Mouse (Mus musculus) ovary, adult 2 months (tissue): ENCODE data around the gene Tshb. TPM values are rescaled to one million over a fixed set of nuclear protein-coding genes. Genes with fewer than 3 reads are reported as not detected.

Experiments
- polyA plus RNA-seq: library from polyadenylated mRNA; depleted of rRNA; stranded (reverse); fragments of >200 nt; gene quantifications from 2 replicates; pipeline ENCODE4 v1.2.3, GENCODE M21; 2012; rRNA removed

The Tshb gene
- polyA plus RNA-seq: not detected in 2 replicates

GRCm38 (mm10) chr3:102782618-102783017 is at the start of gene Tshb:
Tshb (minus strand) TSS chr3:102782718.

GRCm38 (mm10) chr3:102734313-102735030 is 48.0 kb downstream of the Tshb start, which contains the start of gene Tspan2:
Tspan2 (plus strand) TSS chr3:102734529.

Other genes with a start within 250 kb of the Tshb start
- gene Tspan2, start 48.2 kb downstream of the Tshb start, polyA plus RNA-seq: 2.7 and 4.1 TPM in 2 replicates
- gene Sycp1, start 153.4 kb upstream of the Tshb start, polyA plus RNA-seq: 0.37 TPM in 1 of 2 replicates, not detected in the other
- 0.09 and 0.11 TPM in 2 replicates for gene Nr1h5, start 181.4 kb upstream of the Tshb start, polyA plus RNA-seq
- gene Sike1, start 213.0 kb upstream of the Tshb start, polyA plus RNA-seq: 21.1 and 30.8 TPM in 2 replicates
- 13.0 and 18.6 TPM in 2 replicates for gene Csde1, start 237.7 kb upstream of the Tshb start, polyA plus RNA-seq